Mouse (Mus musculus) kidney, adult 2 months (tissue): ENCODE measurements around the gene Gm44596.

Experiments
- CTCF ChIP-seq: fragments of 200-500 bp; conservative IDR thresholded peaks from 2 replicates; pipeline ENCODE4 v1.5.1; 2011; ENCODE audit warnings: low read depth, mild to moderate bottlenecking, control low read depth, low read length, moderate library complexity, mixed read lengths; ENCODE audit not compliant: insufficient read depth, insufficient read length
- POLR2A ChIP-seq: fragments of 200-500 bp; IDR thresholded peaks from one replicate; pipeline ENCODE4 v1.6.1; 2011; ENCODE audit warnings: low read depth, low read length, control low read depth

DNA sequence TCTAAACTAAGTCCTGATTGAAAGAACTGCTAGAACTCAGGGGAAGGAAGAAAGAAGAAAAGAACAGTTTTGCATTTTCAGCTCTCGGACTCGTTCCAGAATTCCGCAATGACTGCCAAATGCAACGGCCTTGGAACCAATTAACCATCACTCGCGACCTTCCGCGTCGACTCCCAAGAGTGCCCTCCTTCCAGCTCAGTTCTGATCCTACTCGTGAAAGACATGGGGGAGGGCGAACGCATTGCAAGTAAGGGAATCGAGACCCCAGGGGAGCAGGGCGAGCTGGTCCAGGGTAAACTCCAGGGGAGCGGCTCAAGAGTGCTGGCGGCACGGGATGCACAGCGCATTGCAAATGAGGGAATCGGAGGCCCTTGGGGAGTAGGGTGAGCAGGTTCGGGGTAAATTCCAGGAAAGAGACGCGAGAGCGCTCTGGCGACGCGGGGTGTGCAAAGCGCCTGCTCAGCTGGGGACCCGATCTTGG is 20.1 kb upstream of the Gm44596 start:
- TF ChIP-seq POLR2A (no peak), CTCF (no peak)
